Mouse (Mus musculus): ENCODE data around the gene Rarres1. TPM values are rescaled to one million over a fixed set of nuclear protein-coding genes. Genes with fewer than 3 reads are reported as not detected.

Gene Rarres1
- polyA plus RNA-seq, 1 experiment from 2014 or later: 3.4 TPM

DNA sequence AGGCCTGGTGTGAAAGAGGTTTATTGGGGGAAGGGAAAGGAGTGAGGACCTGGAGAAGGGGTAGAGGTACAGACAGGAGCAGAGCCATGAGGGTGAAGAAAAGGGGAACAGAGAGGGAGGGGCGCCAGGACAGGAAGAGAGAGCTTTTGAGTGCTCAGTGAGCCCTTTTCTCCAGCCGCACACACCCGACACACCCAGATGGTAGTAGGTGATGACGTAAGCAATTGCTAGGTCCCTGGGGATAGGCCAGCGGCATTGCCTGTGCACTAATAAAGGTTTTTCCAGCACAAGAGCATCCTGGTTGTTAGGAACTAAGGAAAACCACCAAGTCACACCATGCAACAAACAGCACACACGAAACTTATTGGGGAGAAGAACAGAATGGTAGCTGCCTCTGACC, 9.4 kb upstream of the Rarres1 start:
- no peaks in the 10 kb centered on the region for H3K9me3 ChIP-seq (ENCODE audit: control insufficient read depth, low read length)
- 77% methylated on average over 6 of the region's 6 CpGs for WGBS
- ATAC-seq (ENCODE audit: low FRiP score, low TSS enrichment): no peak
- H3K27me3 ChIP-seq (ENCODE audit: control insufficient read depth, insufficient read depth, low read length): no peaks in the 10 kb centered on the region
- no peaks in the 10 kb centered on the region for H3K36me3 ChIP-seq (ENCODE audit: control insufficient read depth, insufficient read depth, low read length)
- no peak overlapping the region for H3K4me2 ChIP-seq (replicated peaks; ENCODE audit: low read depth, low read length)
- no peak overlapping the region for H3K4me3 ChIP-seq (ENCODE audit: low read length)
- no peak overlapping the region for H3K9ac ChIP-seq (ENCODE audit: low read depth, low read length)
- no peaks in the 10 kb centered on the region for H3K4me1 ChIP-seq (ENCODE audit: control insufficient read depth, insufficient read depth, low read length)
- H3K27ac ChIP-seq (ENCODE audit: low read depth, low read length): no peak overlapping the region

DNA sequence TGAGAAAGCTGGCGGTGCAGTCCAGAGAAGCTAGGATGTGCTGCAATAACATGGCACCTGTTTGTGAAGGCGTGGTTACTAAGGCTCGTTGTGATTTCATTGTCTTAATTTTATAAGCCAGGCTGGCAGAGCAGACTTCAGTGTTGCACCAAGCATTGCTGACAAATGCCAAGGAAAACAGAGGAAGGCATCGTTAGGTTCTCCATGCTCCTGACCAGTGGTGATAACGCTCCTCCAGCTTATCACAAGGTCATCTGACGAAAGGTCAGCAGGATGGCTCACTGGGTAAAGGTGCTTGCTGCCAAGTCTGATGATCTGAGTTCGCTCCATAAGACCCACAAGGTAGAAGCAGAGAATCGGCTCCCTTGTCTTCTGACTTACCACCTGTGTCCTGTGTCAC, 7.4 kb upstream of the Rarres1 start:
- H3K4me1 ChIP-seq (ENCODE audit: control insufficient read depth, insufficient read depth, low read length): no peaks in the 10 kb centered on the region
- ATAC-seq (ENCODE audit: low FRiP score, low TSS enrichment): no peak
- H3K4me2 ChIP-seq (replicated peaks; ENCODE audit: low read depth, low read length): no peak overlapping the region
- no peak overlapping the region for H3K27ac ChIP-seq (ENCODE audit: low read depth, low read length)
- no peaks in the 10 kb centered on the region for H3K36me3 ChIP-seq (ENCODE audit: control insufficient read depth, insufficient read depth, low read length)
- no peak overlapping the region for H3K9ac ChIP-seq (ENCODE audit: low read depth, low read length)
- WGBS: 82% methylated on average over 8 of the region's 8 CpGs
- H3K4me3 ChIP-seq (ENCODE audit: low read length): no peak overlapping the region
- no peaks in the 10 kb centered on the region for H3K9me3 ChIP-seq (ENCODE audit: control insufficient read depth, low read length)
- H3K27me3 ChIP-seq (ENCODE audit: control insufficient read depth, insufficient read depth, low read length): no peaks in the 10 kb centered on the region

DNA sequence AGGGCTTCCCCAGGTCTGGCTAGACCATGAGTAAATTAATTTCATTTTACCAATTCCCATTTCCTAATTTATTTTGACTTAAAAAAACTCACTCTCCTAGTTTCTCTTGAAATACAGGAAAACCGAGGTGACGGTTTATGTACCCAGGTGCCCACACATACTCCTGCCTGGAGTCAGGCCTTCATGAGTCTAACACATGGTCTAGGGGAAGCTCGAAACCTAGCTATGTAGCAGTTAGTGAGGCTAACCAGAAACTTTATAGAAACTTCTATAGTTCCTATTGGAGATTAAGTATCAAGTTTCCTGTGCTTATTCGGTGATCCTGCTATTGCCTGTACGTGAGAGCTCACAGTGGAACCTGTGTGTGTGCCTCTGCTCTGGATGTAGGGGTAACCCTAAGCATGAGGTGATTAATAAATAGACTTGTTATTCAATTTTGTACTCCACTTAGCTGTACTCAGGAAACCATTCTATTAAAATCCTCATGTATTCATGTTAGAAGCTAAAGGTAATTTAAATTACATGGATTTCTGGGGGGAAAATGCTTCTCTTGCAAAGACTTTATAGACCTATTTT, 5.3 kb upstream of the Rarres1 start:
- no peak overlapping the region for H3K9ac ChIP-seq (ENCODE audit: low read depth, low read length)
- H3K9me3 ChIP-seq (ENCODE audit: control insufficient read depth, low read length): no peaks in the 10 kb centered on the region
- no peak overlapping the region for H3K27ac ChIP-seq (ENCODE audit: low read depth, low read length)
- H3K4me1 ChIP-seq (ENCODE audit: control insufficient read depth, insufficient read depth, low read length): no peaks in the 10 kb centered on the region
- peaks cover 11% of the 10 kb centered on the region for H3K27me3 ChIP-seq (ENCODE audit: control insufficient read depth, insufficient read depth, low read length)
- no peak overlapping the region for H3K4me2 ChIP-seq (replicated peaks; ENCODE audit: low read depth, low read length)
- H3K36me3 ChIP-seq (ENCODE audit: control insufficient read depth, insufficient read depth, low read length): no peaks in the 10 kb centered on the region
- no peak for ATAC-seq (ENCODE audit: low FRiP score, low TSS enrichment)
- WGBS: 91% methylated on average over 5 of the region's 5 CpGs
- H3K4me3 ChIP-seq (ENCODE audit: low read length): no peak overlapping the region

DNA sequence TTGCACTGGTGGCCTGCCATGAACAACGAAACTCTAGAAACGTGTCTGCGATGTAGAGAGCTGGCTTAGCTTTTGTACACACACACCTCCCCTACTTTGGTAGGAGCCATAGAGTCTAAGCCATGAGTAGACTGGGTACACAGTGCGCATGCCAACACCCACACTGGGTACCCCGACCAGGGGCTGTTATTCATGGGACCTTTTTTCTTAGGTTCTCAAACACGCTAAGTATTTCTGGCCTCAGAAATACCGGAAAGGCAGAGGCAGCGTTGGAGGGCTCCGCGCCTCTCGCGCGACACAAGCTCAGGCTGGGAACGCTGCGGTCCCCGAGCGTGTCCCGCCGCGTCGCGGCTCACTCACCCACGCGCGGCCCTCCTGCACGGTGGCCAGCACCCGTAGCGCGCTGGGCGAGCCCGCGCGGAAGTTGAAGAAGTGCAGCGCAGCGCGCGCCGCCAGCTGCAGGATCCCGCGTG, 486 bp downstream of the Rarres1 start:
- Histone ChIP-seq H3K9me3 (ENCODE audit: control insufficient read depth, low read length) (no peaks in the 10 kb centered on the region), H3K9ac (ENCODE audit: low read depth, low read length) (peak overlapping the region; percentile 62), H3K27ac (ENCODE audit: low read depth, low read length) (no peak overlapping the region), H3K4me3 (ENCODE audit: low read length) (peak overlapping the region; percentile 61), H3K4me2 (replicated peaks; ENCODE audit: low read depth, low read length) (peak overlapping the region; percentile 100), H3K27me3 (ENCODE audit: control insufficient read depth, insufficient read depth, low read length) (peaks cover 24% of the 10 kb centered on the region), H3K4me1 (ENCODE audit: control insufficient read depth, insufficient read depth, low read length) (0 out of 2 replicates have a peak, but pooled peaks cover 3% of the 10 kb centered on the region), H3K36me3 (ENCODE audit: control insufficient read depth, insufficient read depth, low read length) (no peaks in the 10 kb centered on the region)
- peak; percentile 53; the same call in 1 of the 2 replicates for ATAC-seq (ENCODE audit: low FRiP score, low TSS enrichment)
- WGBS: 5% methylated on average over 40 of the region's 40 CpGs

DNA sequence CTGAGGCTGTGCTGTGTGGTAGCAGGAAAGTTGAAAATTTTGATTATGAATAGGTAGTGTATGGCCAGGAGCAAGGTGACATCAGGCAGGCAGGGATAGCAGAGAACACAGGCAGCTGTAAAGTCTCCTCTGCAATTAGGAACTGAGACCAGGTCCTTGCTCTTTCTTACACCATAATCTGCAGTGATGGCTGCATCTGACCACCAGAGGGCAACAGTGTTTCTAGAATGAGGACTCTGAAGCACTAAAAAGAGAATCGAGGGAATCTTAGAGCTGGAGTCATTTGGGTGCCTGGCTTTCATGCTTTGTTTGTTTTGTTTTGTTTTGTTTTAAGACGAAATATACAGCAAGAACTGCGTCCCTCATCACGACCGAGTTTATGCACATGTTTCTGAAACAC, 2.5 kb downstream of the Rarres1 start:
- H3K27me3 ChIP-seq (ENCODE audit: control insufficient read depth, insufficient read depth, low read length): peaks cover 24% of the 10 kb centered on the region
- 0 out of 2 replicates have a peak, but pooled peaks cover 3% of the 10 kb centered on the region for H3K4me1 ChIP-seq (ENCODE audit: control insufficient read depth, insufficient read depth, low read length)
- 5% methylated on average over 5 of the region's 5 CpGs for whole genome bisulfite sequencing
- H3K4me3 ChIP-seq (ENCODE audit: low read length): no peak overlapping the region
- H3K9me3 ChIP-seq (ENCODE audit: control insufficient read depth, low read length): no peaks in the 10 kb centered on the region
- ATAC-seq (ENCODE audit: low FRiP score, low TSS enrichment): no peak; the same call in 1 of the 2 replicates
- H3K27ac ChIP-seq (ENCODE audit: low read depth, low read length): no peak overlapping the region
- H3K36me3 ChIP-seq (ENCODE audit: control insufficient read depth, insufficient read depth, low read length): no peaks in the 10 kb centered on the region
- H3K4me2 ChIP-seq (replicated peaks; ENCODE audit: low read depth, low read length): no peak overlapping the region
- no peak overlapping the region for H3K9ac ChIP-seq (ENCODE audit: low read depth, low read length)

DNA sequence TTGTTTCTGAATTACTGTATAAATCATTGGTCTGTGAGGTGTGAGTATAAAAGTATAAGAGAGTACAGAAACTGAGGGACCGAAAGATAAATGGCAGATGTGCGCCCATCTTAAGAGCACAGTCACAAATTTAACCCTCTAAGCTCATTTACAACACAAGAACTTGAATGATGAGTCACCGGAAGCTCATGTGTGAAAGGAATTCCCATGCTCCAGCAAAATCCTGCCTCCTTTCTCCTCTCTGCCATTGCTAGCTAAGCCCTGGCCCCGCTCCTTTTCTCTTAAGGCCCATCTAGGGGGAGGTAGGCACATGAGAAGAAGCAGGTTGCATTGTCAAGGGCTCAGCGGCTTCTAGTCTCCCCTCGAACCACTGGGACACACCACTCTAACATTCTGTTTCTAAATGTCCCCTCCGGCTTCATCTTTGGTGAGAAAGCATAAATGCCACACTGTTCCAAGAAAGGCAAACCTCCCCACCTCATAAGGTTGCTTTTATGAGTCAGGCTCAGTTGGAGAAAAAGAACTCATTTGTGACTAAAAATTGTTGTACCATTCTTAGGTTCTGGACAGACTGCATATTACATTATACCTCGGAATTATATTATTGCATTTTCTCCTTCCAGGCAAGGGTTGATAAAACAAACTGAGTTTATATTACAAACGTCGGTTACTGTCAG, 7.0 kb downstream of the Rarres1 start:
- H3K4me3 ChIP-seq (ENCODE audit: low read length): no peak overlapping the region
- ATAC-seq (ENCODE audit: low FRiP score, low TSS enrichment): no peak
- 88% methylated on average over 10 of the region's 10 CpGs for WGBS
- H3K27ac ChIP-seq (ENCODE audit: low read depth, low read length): no peak overlapping the region
- no peaks in the 10 kb centered on the region for H3K4me1 ChIP-seq (ENCODE audit: control insufficient read depth, insufficient read depth, low read length)
- H3K4me2 ChIP-seq (replicated peaks; ENCODE audit: low read depth, low read length): no peak overlapping the region
- H3K9me3 ChIP-seq (ENCODE audit: control insufficient read depth, low read length): no peaks in the 10 kb centered on the region
- no peak overlapping the region for H3K9ac ChIP-seq (ENCODE audit: low read depth, low read length)
- H3K27me3 ChIP-seq (ENCODE audit: control insufficient read depth, insufficient read depth, low read length): no peaks in the 10 kb centered on the region
- no peaks in the 10 kb centered on the region for H3K36me3 ChIP-seq (ENCODE audit: control insufficient read depth, insufficient read depth, low read length)

DNA sequence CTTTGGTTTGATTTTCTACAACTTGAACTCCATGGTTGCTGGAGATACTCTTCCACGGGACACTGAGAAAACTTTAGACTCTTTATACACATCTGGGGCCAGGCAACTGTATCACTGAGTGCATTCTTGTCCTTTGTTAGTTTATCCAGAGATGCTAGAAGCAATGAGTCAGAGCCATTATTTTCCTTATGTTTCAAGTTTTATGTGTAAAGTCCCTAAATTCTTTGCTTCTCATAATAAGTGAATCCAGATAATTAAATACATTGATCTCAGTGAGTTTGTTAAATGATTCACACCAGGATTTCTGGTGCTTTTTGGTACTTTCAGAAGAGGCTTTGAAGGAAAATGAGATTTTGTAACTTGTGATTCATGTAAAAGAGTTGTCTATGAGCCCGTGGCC, 10.0 kb downstream of the Rarres1 start:
- H3K4me2 ChIP-seq (replicated peaks; ENCODE audit: low read depth, low read length): no peak overlapping the region
- no peaks in the 10 kb centered on the region for H3K4me1 ChIP-seq (ENCODE audit: control insufficient read depth, insufficient read depth, low read length)
- H3K9ac ChIP-seq (ENCODE audit: low read depth, low read length): no peak overlapping the region
- H3K4me3 ChIP-seq (ENCODE audit: low read length): no peak overlapping the region
- WGBS: 79% methylated on average over 2 of the region's 2 CpGs
- H3K36me3 ChIP-seq (ENCODE audit: control insufficient read depth, insufficient read depth, low read length): no peaks in the 10 kb centered on the region
- H3K27me3 ChIP-seq (ENCODE audit: control insufficient read depth, insufficient read depth, low read length): no peaks in the 10 kb centered on the region
- no peaks in the 10 kb centered on the region for H3K9me3 ChIP-seq (ENCODE audit: control insufficient read depth, low read length)
- H3K27ac ChIP-seq (ENCODE audit: low read depth, low read length): no peak overlapping the region
- no peak for ATAC-seq (ENCODE audit: low FRiP score, low TSS enrichment)

DNA sequence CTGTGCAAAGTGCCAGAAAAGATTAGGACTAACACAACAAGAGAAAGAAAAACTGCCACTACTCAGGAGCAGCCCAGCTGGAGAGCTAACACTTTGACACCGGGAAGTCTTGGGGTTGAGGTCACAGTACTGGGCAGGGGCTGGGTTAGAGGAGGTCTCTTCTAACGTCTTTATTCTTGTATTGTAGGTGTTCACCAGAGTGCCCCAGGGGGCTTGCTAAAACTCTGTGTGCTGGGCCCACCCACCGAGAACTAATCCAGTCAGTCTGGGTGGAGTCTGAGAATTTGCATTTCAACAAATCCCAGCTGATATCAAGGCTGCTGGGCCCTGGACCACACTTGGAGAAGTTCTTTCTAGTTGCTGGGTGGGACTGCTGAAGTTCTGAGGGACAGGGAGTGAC, 11.4 kb downstream of the Rarres1 start:
- ATAC-seq (ENCODE audit: low FRiP score, low TSS enrichment): no peak
- no peak overlapping the region for H3K27ac ChIP-seq (ENCODE audit: low read depth, low read length)
- no peaks in the 10 kb centered on the region for H3K9me3 ChIP-seq (ENCODE audit: control insufficient read depth, low read length)
- no peaks in the 10 kb centered on the region for H3K27me3 ChIP-seq (ENCODE audit: control insufficient read depth, insufficient read depth, low read length)
- no peaks in the 10 kb centered on the region for H3K36me3 ChIP-seq (ENCODE audit: control insufficient read depth, insufficient read depth, low read length)
- H3K4me3 ChIP-seq (ENCODE audit: low read length): no peak overlapping the region
- whole genome bisulfite sequencing: 13% methylated on average over 3 of the region's 3 CpGs
- H3K4me1 ChIP-seq (ENCODE audit: control insufficient read depth, insufficient read depth, low read length): no peaks in the 10 kb centered on the region
- H3K4me2 ChIP-seq (replicated peaks; ENCODE audit: low read depth, low read length): no peak overlapping the region
- no peak overlapping the region for H3K9ac ChIP-seq (ENCODE audit: low read depth, low read length)

DNA sequence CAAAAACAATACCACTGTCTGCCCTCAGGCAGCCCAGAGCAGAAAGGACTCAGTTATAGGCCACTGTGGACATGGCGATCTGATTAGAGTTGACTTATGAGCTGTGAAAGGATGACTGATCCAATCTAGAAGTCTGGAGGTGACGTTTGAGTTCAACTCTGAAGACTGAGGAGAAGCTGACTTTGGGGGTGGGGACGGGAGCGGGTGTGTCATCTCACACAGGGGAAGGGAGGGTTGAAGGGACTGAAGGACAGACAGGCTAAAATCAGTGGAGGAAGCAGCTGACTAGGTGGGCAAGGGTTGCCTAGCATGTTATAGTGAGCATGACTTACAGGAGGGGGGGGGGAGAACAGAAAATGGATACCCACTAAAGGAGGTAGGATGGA, 15.9 kb downstream of the Rarres1 start:
- Histone ChIP-seq H3K27ac (ENCODE audit: low read depth, low read length) (no peak overlapping the region), H3K9me3 (ENCODE audit: control insufficient read depth, low read length) (no peaks in the 10 kb centered on the region), H3K27me3 (ENCODE audit: control insufficient read depth, insufficient read depth, low read length) (no peaks in the 10 kb centered on the region), H3K9ac (ENCODE audit: low read depth, low read length) (no peak overlapping the region), H3K4me3 (ENCODE audit: low read length) (no peak overlapping the region), H3K4me2 (replicated peaks; ENCODE audit: low read depth, low read length) (no peak overlapping the region), H3K36me3 (ENCODE audit: control insufficient read depth, insufficient read depth, low read length) (no peaks in the 10 kb centered on the region), H3K4me1 (ENCODE audit: control insufficient read depth, insufficient read depth, low read length) (no peaks in the 10 kb centered on the region)
- ATAC-seq (ENCODE audit: low FRiP score, low TSS enrichment): no peak
- 83% methylated on average over 4 of the region's 4 CpGs for WGBS
